Comparison of ENCODE assay signal across 17 mouse cellular contexts in the genomic region with DNA sequence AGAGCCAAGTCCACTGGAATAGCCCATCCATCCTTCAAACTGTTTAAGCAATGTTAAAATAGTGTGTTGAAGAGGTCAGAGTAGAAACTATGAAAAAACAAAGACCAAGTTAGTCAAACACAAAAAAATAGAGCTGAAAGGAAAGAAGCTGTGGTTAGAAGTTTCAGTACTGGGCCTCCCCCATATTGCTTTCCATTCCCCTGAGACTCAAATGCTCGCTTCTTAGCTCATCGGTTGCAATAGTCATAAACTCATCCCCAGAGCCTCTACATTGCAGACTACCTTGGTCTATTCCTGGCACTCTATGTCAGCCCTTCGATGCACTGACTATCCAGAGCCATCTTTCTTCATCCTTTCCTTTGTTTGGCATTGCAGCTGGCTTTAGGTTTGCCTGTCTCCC.
DNase-seq lines count a peak whose midpoint lies in the region; TF ChIP-seq lines count a peak whose summit lies in the region.
"Had no signal": no experiment of that assay in that cellular context is flagged by ENCODE, and none has a peak within 500 bp of the region (broad histone marks: within the 10 kb centered on the region; RNA-seq: fewer than 3 reads in every experiment).

No protein-coding gene starts in this region.

- DNase-seq in CH12.LX (ENCODE audit: extremely low read depth): peak; percentile 91
- DNase-seq in urinary bladder, adult 18-20 months (ENCODE audit: low spot score in 2 of 2): no peak
- DNase-seq in lung, adult 18-20 months: no peak
- DNase-seq: adrenal gland, adult 2 months; adrenal gland, adult 8-10 months; adrenal gland, postnatal 10 days; adrenal gland, postnatal 14 days; adrenal gland, postnatal 25 days; adrenal gland, postnatal 36 days; B cell, adult 2 months; cerebellum, adult 11 months; cerebellum, adult 11-12 months; cerebellum, adult 18-20 months; cerebellum, adult 2 months had no signal

- no peak overlapping the region for H3K4me3 ChIP-seq in CH12.LX (replicated peaks in 1 of 3; ENCODE audit: low read depth in 2 of 3, low read length in 2 of 3, poor library complexity in 1 of 3)
- H3K4me3 ChIP-seq in embryonic fibroblast, embryonic 13.5 days (ENCODE audit: insufficient read depth, low read length): no peak overlapping the region

- no peaks in the 10 kb centered on the region for H3K79me2 ChIP-seq in CH12.LX (replicated peaks; ENCODE audit: control insufficient read depth, extremely low read depth, insufficient read depth, poor library complexity, severe bottlenecking)

- H3K9me3 ChIP-seq in CH12.LX (replicated peaks; ENCODE audit: low read length): peaks cover 9% of the 10 kb centered on the region

- dilution Hi-C loops in CH12.LX (cut with MboI; ENCODE audit: extremely low pct_ligation_motif_present, extremely low pct_unique_long_range_greater_than_20kb, low sequenced_read_pairs): no loop called here

- H3K4me2 ChIP-seq in CH12.LX (ENCODE audit: insufficient read depth, low read depth, poor library complexity, severe bottlenecking): peak overlapping the region; percentile 18

- TF ChIP-seq CTCF in CH12.LX (conservative IDR thresholded peaks at IDR 0.05 in 1 of 2, IDR thresholded peaks at IDR 0.05 in 1 of 2; ENCODE audit: low read depth in 2 of 2, low read length in 2 of 2): no peak
- no peak for TF ChIP-seq CTCF in embryonic fibroblast, embryonic 13.5 days (IDR thresholded peaks at IDR 0.05; ENCODE audit: borderline replicate concordance, insufficient read depth, low read length)

- H3K27me3 ChIP-seq in CH12.LX (replicated peaks): peaks cover 26% of the 10 kb centered on the region
- H3K27me3 ChIP-seq: Patski had no signal

- peaks cover 9 to 34% of the 10 kb centered on the region in 2 experiments; a peak in 3 of 4 replicates for H3K4me1 ChIP-seq in CH12.LX (ENCODE audit: control insufficient read depth in 1 of 2, insufficient read depth in 2 of 2)
- H3K4me1 ChIP-seq in embryonic fibroblast, embryonic 13.5 days (ENCODE audit: control insufficient read depth, insufficient read depth, low read length): no peaks in the 10 kb centered on the region

- in situ Hi-C loops in CH12.LX (cut with MboI; ENCODE audit: low pct_ligation_motif_present, low pct_unique_long_range_greater_than_20kb, low sequenced_read_pairs): no loop called here

- TF ChIP-seq RAD21 in CH12.LX (IDR thresholded peaks at IDR 0.05; ENCODE audit: low read depth, low read length): no peak; the same call in 1 of the 2 replicates

- TF ChIP-seq EP300 in CH12.LX (IDR thresholded peaks at IDR 0.05; ENCODE audit: low read length): peak; percentile 93

- H3K27ac ChIP-seq in CH12.LX (ENCODE audit: insufficient read depth, low read depth): no peak overlapping the region
- peak overlapping the region; percentile 5; the same call in 1 of the 2 replicates for H3K27ac ChIP-seq in embryonic fibroblast, embryonic 13.5 days (ENCODE audit: insufficient read depth, low read length)

- H3K9ac ChIP-seq in CH12.LX (ENCODE audit: insufficient read depth, low read depth): no peak overlapping the region

- TF ChIP-seq POLR2A in CH12.LX (IDR thresholded peaks at IDR 0.05; ENCODE audit: low read depth, low read length): no peak
- no peak for TF ChIP-seq POLR2A in embryonic fibroblast, embryonic 13.5 days (IDR thresholded peaks at IDR 0.05; ENCODE audit: low read depth, low read length)

- H3K36me3 ChIP-seq in CH12.LX (replicated peaks in 1 of 2; ENCODE audit: control insufficient read depth in 1 of 2, insufficient read depth in 1 of 2, low read length in 1 of 2): no peaks in the 10 kb centered on the region
- H3K36me3 ChIP-seq: G1E had no signal

TF ChIP-seq in CH12.LX, 34 proteins besides CTCF, POLR2A, EP300 and RAD21:
- peak; percentile 92 for TF ChIP-seq IRF4 (IDR thresholded peaks at IDR 0.05; ENCODE audit: low read depth, low read length)
- peak; percentile 91 for TF ChIP-seq ZNF384 (IDR thresholded peaks at IDR 0.05; ENCODE audit: low read depth, low read length)
- TF ChIP-seq MEF2A (IDR thresholded peaks at IDR 0.05; ENCODE audit: borderline replicate concordance, low read depth, low read length): peak; percentile 98
- no peak; the same call in 1 of the 2 replicates for TF ChIP-seq SIN3A (IDR thresholded peaks at IDR 0.05; ENCODE audit: low read length)
- TF ChIP-seq MAFK (IDR thresholded peaks at IDR 0.05; ENCODE audit: insufficient replicate concordance, low read length): peak; percentile 79; the same call in 1 of the 2 replicates
- TF ChIP-seq MYC (IDR thresholded peaks at IDR 0.05; ENCODE audit: low read depth, low read length): no peak; the same call in 1 of the 2 replicates
- TF ChIP-seq RCOR1 (conservative IDR thresholded peaks at IDR 0.05; ENCODE audit: low read depth, low read length): peak; percentile 86
- 0 out of 2 replicates have a peak, but pooled peaks have one; percentile 58 for TF ChIP-seq KAT2A (IDR thresholded peaks at IDR 0.05; ENCODE audit: insufficient replicate concordance, low read length)
- TF ChIP-seq MXI1 (IDR thresholded peaks at IDR 0.05; ENCODE audit: low read depth, low read length): no peak
- peak; percentile 38; the same call in 1 of the 2 replicates for TF ChIP-seq CHD2 (IDR thresholded peaks at IDR 0.05; ENCODE audit: low read length)
- TF ChIP-seq E2F4 (IDR thresholded peaks at IDR 0.05; ENCODE audit: insufficient replicate concordance, low read depth, low read length): no peak
- TF ChIP-seq TCF12 (IDR thresholded peaks at IDR 0.05; ENCODE audit: low read depth, low read length): peak; percentile 80
- no peak for TF ChIP-seq ELF1 (IDR thresholded peaks at IDR 0.05; ENCODE audit: low read depth, low read length)
- peak; percentile 22; the same call in 1 of the 2 replicates for TF ChIP-seq MAX (IDR thresholded peaks at IDR 0.05; ENCODE audit: low read length)
- TF ChIP-seq JUND (conservative IDR thresholded peaks at IDR 0.05; ENCODE audit: low read depth, low read length): peak; percentile 76
- no peak for TF ChIP-seq USF1 (IDR thresholded peaks at IDR 0.05; ENCODE audit: low read depth, low read length)
- TF ChIP-seq POLR2AphosphoS2 (IDR thresholded peaks at IDR 0.05; ENCODE audit: low read depth, low read length): no peak
- TF ChIP-seq GABPA (IDR thresholded peaks at IDR 0.05; ENCODE audit: insufficient replicate concordance, low read depth, low read length): no peak
- no peak for TF ChIP-seq UBTF (IDR thresholded peaks at IDR 0.05; ENCODE audit: low read depth, low read length)
- TF ChIP-seq NRF1 (IDR thresholded peaks at IDR 0.05; ENCODE audit: low read depth, low read length): no peak
- TF ChIP-seq SMC3 (IDR thresholded peaks at IDR 0.05; ENCODE audit: low read depth, low read length): no peak
- TF ChIP-seq ZKSCAN1 (IDR thresholded peaks at IDR 0.05; ENCODE audit: borderline replicate concordance, low read depth, low read length): no peak
- TF ChIP-seq USF2 (conservative IDR thresholded peaks at IDR 0.05; ENCODE audit: low read depth, low read length): no peak
- TF ChIP-seq NELFE (IDR thresholded peaks at IDR 0.05; ENCODE audit: low read depth, low read length): no peak
- no peak for TF ChIP-seq HCFC1 (IDR thresholded peaks at IDR 0.05; ENCODE audit: low read depth, low read length)
- no peak for TF ChIP-seq ZC3H11A (IDR thresholded peaks at IDR 0.05; ENCODE audit: low read depth, low read length)
- no peak for TF ChIP-seq MAZ (IDR thresholded peaks at IDR 0.05; ENCODE audit: low read depth, low read length)
- TF ChIP-seq ETS1 (conservative IDR thresholded peaks at IDR 0.05; ENCODE audit: low read depth, low read length): peak; percentile 82
- TF ChIP-seq PAX5 (IDR thresholded peaks at IDR 0.05; ENCODE audit: low read length): no peak
- TF ChIP-seq ZMIZ1 (IDR thresholded peaks at IDR 0.05; ENCODE audit: low read depth, low read length): no peak
- no peak for TF ChIP-seq CHD1 (IDR thresholded peaks at IDR 0.05; ENCODE audit: low read depth, low read length)
- peak; percentile 65; the same call in 1 of the 2 replicates for TF ChIP-seq BHLHE40 (IDR thresholded peaks at IDR 0.05; ENCODE audit: low read depth, low read length)
- TF ChIP-seq TBP (conservative IDR thresholded peaks at IDR 0.05; ENCODE audit: low read depth, low read length): no peak
- peak; percentile 89 for TF ChIP-seq JUN (IDR thresholded peaks at IDR 0.05; ENCODE audit: insufficient read depth, low read depth, low read length)
